Comparison of ENCODE assay signal across 8 mouse cellular contexts in the genomic region with DNA sequence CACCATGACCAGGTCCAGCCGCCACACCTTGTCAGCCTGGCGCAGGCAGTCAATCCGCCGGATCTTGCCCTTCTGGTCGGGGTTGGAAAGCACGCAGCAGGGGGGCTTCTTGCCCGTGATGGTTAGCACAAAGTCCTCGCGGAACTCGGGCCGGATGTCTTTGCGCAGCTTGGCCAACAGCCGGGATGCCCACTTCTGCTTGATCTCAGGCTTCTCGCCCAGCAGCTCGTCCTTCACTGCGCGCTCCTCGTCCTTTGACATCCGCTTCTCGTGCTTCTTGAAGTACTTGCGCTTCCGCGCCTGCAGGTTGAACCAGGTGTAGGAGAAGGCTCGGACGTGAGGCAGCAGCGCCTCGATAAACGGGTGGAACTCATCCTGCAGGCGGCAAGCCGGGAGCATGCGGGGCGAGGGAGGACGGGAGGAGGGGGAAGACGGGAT. TPM values are rescaled to one million over a fixed set of nuclear protein-coding genes. Genes with fewer than 3 reads are reported as not detected.
DNase-seq lines count a peak whose midpoint lies in the region; ATAC-seq and TF ChIP-seq lines count a peak whose summit lies in the region.

No protein-coding gene starts in this region.

- no peak for ATAC-seq in embryonic facial prominence, embryonic 13.5 days (ENCODE audit: insufficient number of reproducible peaks, insufficient read depth, low FRiP score, low TSS enrichment, low read depth)
- no peak for ATAC-seq in neural tube, embryonic 15.5 days (ENCODE audit: low FRiP score)
- ATAC-seq in monocyte, adult 5-6 weeks (replicated peaks; ENCODE audit: insufficient number of reproducible peaks, low FRiP score, low TSS enrichment, poor library complexity, severe bottlenecking), result no peak

- WGBS in heart, embryonic 10.5 days, result 1% methylated on average over 34 of the region's 34 CpGs
- WGBS in embryonic facial prominence, embryonic 13.5 days, result 13% methylated on average over 34 of the region's 34 CpGs
- 10% methylated on average over 34 of the region's 34 CpGs for WGBS in neural tube, embryonic 15.5 days

- peak overlapping the region; percentile 44 for H3K9ac ChIP-seq in embryonic facial prominence, embryonic 13.5 days
- H3K9ac ChIP-seq in neural tube, embryonic 15.5 days (replicated peaks), result peak overlapping the region; percentile 40

- H3K4me3 ChIP-seq in heart, embryonic 10.5 days, result peak overlapping the region; percentile 43
- peak overlapping the region; percentile 37; the same call in 1 of the 2 replicates for H3K4me3 ChIP-seq in E14TG2a.4 (replicated peaks; ENCODE audit: low read length)
- peak overlapping the region; percentile 25 for H3K4me3 ChIP-seq in embryonic facial prominence, embryonic 13.5 days
- peak overlapping the region; percentile 34 for H3K4me3 ChIP-seq in neural tube, embryonic 15.5 days (replicated peaks)

- peaks cover 32% of the 10 kb centered on the region for H3K4me1 ChIP-seq in heart, embryonic 10.5 days
- H3K4me1 ChIP-seq in E14TG2a.4 (replicated peaks; ENCODE audit: low read depth, low read length), result peaks cover 41% of the 10 kb centered on the region
- peaks cover 61% of the 10 kb centered on the region for H3K4me1 ChIP-seq in embryonic facial prominence, embryonic 13.5 days
- H3K4me1 ChIP-seq in neural tube, embryonic 15.5 days, result peaks cover 65% of the 10 kb centered on the region

- no peaks in the 10 kb centered on the region for H3K9me3 ChIP-seq in heart, embryonic 10.5 days
- H3K9me3 ChIP-seq in E14TG2a.4 (ENCODE audit: low read length), result no peaks in the 10 kb centered on the region
- no peaks in the 10 kb centered on the region for H3K9me3 ChIP-seq in embryonic facial prominence, embryonic 13.5 days
- no peaks in the 10 kb centered on the region for H3K9me3 ChIP-seq in neural tube, embryonic 15.5 days (replicated peaks)

- TF ChIP-seq CTCF in E14TG2a.4 (conservative IDR thresholded peaks at IDR 0.05; ENCODE audit: low read length), result no peak

- peaks cover 100% of the 10 kb centered on the region for H3K27me3 ChIP-seq in heart, embryonic 10.5 days (ENCODE audit: insufficient read depth, poor library complexity, severe bottlenecking)
- H3K27me3 ChIP-seq in E14TG2a.4 (ENCODE audit: insufficient read depth, low read length), result peaks cover 96% of the 10 kb centered on the region
- H3K27me3 ChIP-seq in embryonic facial prominence, embryonic 13.5 days, result peaks cover 84% of the 10 kb centered on the region
- peaks cover 71% of the 10 kb centered on the region for H3K27me3 ChIP-seq in neural tube, embryonic 15.5 days (replicated peaks)

- H3K4me2 ChIP-seq in embryonic facial prominence, embryonic 13.5 days, result peak overlapping the region; percentile 57
- peak overlapping the region; percentile 56 for H3K4me2 ChIP-seq in neural tube, embryonic 15.5 days

- H3K36me3 ChIP-seq in heart, embryonic 10.5 days, result no peaks in the 10 kb centered on the region
- no peaks in the 10 kb centered on the region for H3K36me3 ChIP-seq in E14TG2a.4 (ENCODE audit: insufficient read depth, low read length)
- H3K36me3 ChIP-seq in embryonic facial prominence, embryonic 13.5 days, result peaks cover 37% of the 10 kb centered on the region
- no peaks in the 10 kb centered on the region for H3K36me3 ChIP-seq in neural tube, embryonic 15.5 days

- no peak for DNase-seq in heart, embryonic 10.5 days (ENCODE audit: low spot score)
- no peak for DNase-seq in heart, adult 9 months (ENCODE audit: low spot score in 2 of 2)
- peak; percentile 22 to 38 for DNase-seq in kidney, postnatal 36 days
- DNase-seq in layer of hippocampus, postnatal 36 days, result no peak

- H3K27ac ChIP-seq in heart, embryonic 10.5 days, result no peak overlapping the region
- no peak overlapping the region for H3K27ac ChIP-seq in embryonic facial prominence, embryonic 13.5 days
- peak overlapping the region; percentile 90 for H3K27ac ChIP-seq in neural tube, embryonic 15.5 days (replicated peaks)

RNA-seq across cellular contexts. Expression of gene Nfix, which starts 28.2 kb away (rescaled TPM):
- polyA plus RNA-seq in heart, embryonic 10.5 days (2016; fragmentation: Nextera tagmentation; extraction: Ambion mirVana), result 0.87 and 2.1 TPM in 2 replicates
- 37.0 and 42.9 TPM in 2 replicates for polyA plus RNA-seq in embryonic facial prominence, embryonic 13.5 days (2015; fragmentation: Nextera tagmentation; extraction: Ambion mirVana)
- 60.3 and 70.5 TPM in 2 replicates for polyA plus RNA-seq in neural tube, embryonic 15.5 days (2015; fragmentation: Nextera tagmentation; extraction: Ambion mirVana)
- total RNA-seq in layer of hippocampus, postnatal 36 days (2021), result 100 to 1,000 TPM; 387 to 434 TPM
- 8.1 to 16.7 TPM (median 9.9 TPM) in 3 replicates for total RNA-seq in monocyte, adult 5-6 weeks (2017)

RNA-seq across cellular contexts. Expression of gene G430095P16Rik, which starts 49.2 kb away (rescaled TPM):
- 2.1 and 3.2 TPM in 2 replicates for polyA plus RNA-seq in heart, embryonic 10.5 days (2016; fragmentation: Nextera tagmentation; extraction: Ambion mirVana)
- 6.1 and 6.2 TPM in 2 replicates for polyA plus RNA-seq in embryonic facial prominence, embryonic 13.5 days (2015; fragmentation: Nextera tagmentation; extraction: Ambion mirVana)
- 1.4 and 1.8 TPM in 2 replicates for polyA plus RNA-seq in neural tube, embryonic 15.5 days (2015; fragmentation: Nextera tagmentation; extraction: Ambion mirVana)
- total RNA-seq in layer of hippocampus, postnatal 36 days (2021), result not detected
- 6.4 to 8.9 TPM (median 8.2 TPM) in 3 replicates for total RNA-seq in monocyte, adult 5-6 weeks (2017)

RNA-seq across cellular contexts. Expression of gene Dand5, which starts 50.7 kb away (rescaled TPM):
- 5.3 TPM in 2 replicates for polyA plus RNA-seq in heart, embryonic 10.5 days (2016; fragmentation: Nextera tagmentation; extraction: Ambion mirVana)
- 7.0 TPM in 2 replicates for polyA plus RNA-seq in embryonic facial prominence, embryonic 13.5 days (2015; fragmentation: Nextera tagmentation; extraction: Ambion mirVana)
- 15.7 and 17.2 TPM in 2 replicates for polyA plus RNA-seq in neural tube, embryonic 15.5 days (2015; fragmentation: Nextera tagmentation; extraction: Ambion mirVana)
- 10 to 100 TPM in 1 of 2 experiments, 1 to 10 TPM in 1; 9.4 to 10.5 TPM for total RNA-seq in layer of hippocampus, postnatal 36 days (2021)
- total RNA-seq in monocyte, adult 5-6 weeks (2017), result 3.6 to 4.0 TPM (median 3.8 TPM) in 3 replicates

RNA-seq across cellular contexts. Expression of gene Gadd45gip1, which starts 59.4 kb away (rescaled TPM):
- polyA plus RNA-seq in heart, embryonic 10.5 days (2016; fragmentation: Nextera tagmentation; extraction: Ambion mirVana), result 57.3 and 60.5 TPM in 2 replicates
- polyA plus RNA-seq in embryonic facial prominence, embryonic 13.5 days (2015; fragmentation: Nextera tagmentation; extraction: Ambion mirVana), result 45.6 and 48.2 TPM in 2 replicates
- 44.3 and 45.1 TPM in 2 replicates for polyA plus RNA-seq in neural tube, embryonic 15.5 days (2015; fragmentation: Nextera tagmentation; extraction: Ambion mirVana)
- 10 to 100 TPM; 23.2 to 25.7 TPM for total RNA-seq in layer of hippocampus, postnatal 36 days (2021)
- total RNA-seq in monocyte, adult 5-6 weeks (2017), result 10.0 to 12.8 TPM (median 11.2 TPM) in 3 replicates

Comparison
In these comparisons a context has a peak if more than half of its experiments do, and no peak if none do; other contexts are left out.
1. DNase-seq: peak in kidney, postnatal 36 days (2 of 2); none in heart, embryonic 10.5 days (single experiment), heart, adult 9 months (0 of 2) and layer of hippocampus, postnatal 36 days (0 of 2).
2. RNA of gene Nfix, which starts 28.2 kb away (polyA plus RNA-seq): 60.3 to 70.5 TPM in neural tube, embryonic 15.5 days and 37.0 to 42.9 TPM in embryonic facial prominence, embryonic 13.5 days; 0.87 to 2.1 TPM in heart, embryonic 10.5 days; every median in the first group is over 10 times any median in the second.
3. Peak in every context shown above with its lines, with median percentiles within 50 percentile points of each other: H3K4me3 ChIP-seq.